Mouse (Mus musculus): Measurements from ENCODE around the gene Platr17. TPM values are rescaled to one million over a fixed set of nuclear protein-coding genes. Genes with fewer than 3 reads are reported as not detected.
A peak's percentile ranks its signal among the peaks of the same experiment; 100 is the strongest.
"Not testable (repeated sequence)": the region's sequence is repeated elsewhere in the genome, so short reads cannot be mapped to it uniquely, and the experiment has no call there.

Gene Platr17
- 0.30 TPM in 1 of 2 replicates, not detected in the other for polyA plus RNA-seq (2015; fragmentation: Nextera tagmentation; extraction: Ambion mirVana)

DNA sequence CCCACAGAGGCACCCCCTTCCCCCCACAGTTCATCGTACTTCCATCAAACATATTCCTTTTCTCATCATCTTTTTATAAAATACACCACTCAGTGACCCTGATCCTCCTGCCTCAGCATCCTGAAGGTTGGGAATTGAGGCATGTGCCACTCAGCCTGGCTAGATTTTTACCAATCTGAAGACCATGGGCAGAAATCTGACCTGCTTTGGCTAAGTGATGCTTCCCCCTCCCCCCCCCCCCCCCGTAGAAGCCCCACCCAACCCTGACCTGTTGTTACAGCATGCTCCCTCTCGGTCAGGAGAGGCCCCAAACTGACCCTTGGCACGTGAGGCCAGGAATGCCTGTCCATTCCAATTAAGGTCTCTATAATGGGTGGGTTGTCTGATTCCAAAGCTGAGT, at the start of gene Platr17:
Gene Platr17, plus strand, starts transcription at position 301 of the 400 bp plus-strand sequence.
- not testable (repeated sequence) for H3K9me3 ChIP-seq (replicated peaks; ENCODE audit: control insufficient read depth, low read length); H3K9ac ChIP-seq (ENCODE audit: low read length); H3K4me1 ChIP-seq (ENCODE audit: control insufficient read depth, insufficient read depth, low read length); H3K27me3 ChIP-seq (ENCODE audit: control insufficient read depth, insufficient read depth, low read length); H3K27ac ChIP-seq (ENCODE audit: low read length); H3K36me3 ChIP-seq (ENCODE audit: control insufficient read depth, insufficient read depth); H3K4me2 ChIP-seq (ENCODE audit: low read depth, low read length); H3K4me3 ChIP-seq (ENCODE audit: low read length); ATAC-seq (replicated peaks; ENCODE audit: extremely low read depth, insufficient read depth, low FRiP score)
- WGBS, result 39% methylated on average over 3 of the region's 4 CpGs

DNA sequence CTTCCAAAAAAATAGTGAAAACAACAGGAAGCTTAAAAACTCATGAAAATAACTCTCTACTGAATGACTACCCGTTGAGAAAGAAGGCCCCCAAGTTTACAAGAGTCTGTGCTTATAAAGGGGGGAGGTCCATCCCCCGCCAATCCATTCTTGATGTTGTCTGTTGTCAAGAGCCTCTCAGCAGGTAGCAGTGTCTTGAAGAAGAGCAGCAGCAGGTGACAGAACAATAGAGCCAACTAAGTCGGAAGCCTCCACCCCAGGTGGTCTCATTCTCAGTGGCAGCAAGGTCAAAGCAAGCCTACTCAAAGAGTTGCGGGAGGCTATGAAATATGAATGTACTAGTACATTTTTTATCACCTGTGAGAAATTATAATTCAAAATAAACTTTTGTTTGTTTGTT, 47.1 kb upstream of the Platr17 start:
- Histone ChIP-seq H3K4me2 (ENCODE audit: low read depth, low read length) (no peak overlapping the region), H3K9me3 (replicated peaks; ENCODE audit: control insufficient read depth, low read length) (0 out of 2 replicates have a peak, but pooled peaks cover 3% of the 10 kb centered on the region), H3K27ac (ENCODE audit: low read length) (no peak overlapping the region), H3K36me3 (ENCODE audit: control insufficient read depth, insufficient read depth) (no peaks in the 10 kb centered on the region), H3K27me3 (ENCODE audit: control insufficient read depth, insufficient read depth, low read length) (no peaks in the 10 kb centered on the region), H3K9ac (ENCODE audit: low read length) (no peak overlapping the region), H3K4me1 (ENCODE audit: control insufficient read depth, insufficient read depth, low read length) (no peaks in the 10 kb centered on the region), H3K4me3 (ENCODE audit: low read length) (no peak overlapping the region)
- no peak for ATAC-seq (replicated peaks; ENCODE audit: extremely low read depth, insufficient read depth, low FRiP score)
- WGBS, result 77% methylated on average over 4 of the region's 4 CpGs

DNA sequence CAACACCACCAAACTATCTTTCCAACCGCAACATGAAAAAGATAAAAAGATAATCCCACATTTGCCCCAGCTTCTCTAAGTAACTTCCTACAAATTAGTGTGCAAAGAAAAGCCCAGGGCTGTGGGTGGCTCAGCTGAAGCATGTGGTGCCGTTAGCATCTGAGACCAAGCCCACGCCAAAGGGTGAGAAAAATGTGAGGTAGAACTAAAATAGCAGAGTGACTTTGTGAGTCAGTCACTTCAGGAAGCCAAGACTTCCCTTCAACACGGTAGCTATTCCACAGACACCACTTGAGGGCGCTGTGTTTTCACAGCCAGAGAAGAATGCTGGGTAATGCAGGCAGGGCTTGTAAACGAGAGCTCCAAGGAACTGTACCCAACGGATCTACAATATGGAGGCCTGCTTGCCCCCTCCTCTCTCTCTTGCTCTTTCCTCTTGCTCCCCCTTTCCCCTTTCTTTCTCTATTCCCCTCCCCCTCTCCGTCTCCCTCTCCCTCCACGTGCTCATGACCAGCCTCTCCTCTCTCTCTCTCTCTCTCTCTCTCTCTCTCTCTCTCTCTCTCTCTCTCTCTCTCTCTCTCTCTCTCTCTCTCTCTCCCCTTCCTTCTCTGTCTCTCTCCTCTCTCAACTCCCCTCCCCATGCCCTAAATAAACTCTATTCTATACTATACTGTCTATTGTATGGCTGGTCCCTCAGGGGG, 39.5 kb upstream of the Platr17 start:
- Histone ChIP-seq H3K4me1 (ENCODE audit: control insufficient read depth, insufficient read depth, low read length) (0 out of 2 replicates have a peak, but pooled peaks cover 2% of the 10 kb centered on the region), H3K9ac (ENCODE audit: low read length) (no peak overlapping the region), H3K4me3 (ENCODE audit: low read length) (no peak overlapping the region), H3K36me3 (ENCODE audit: control insufficient read depth, insufficient read depth) (no peaks in the 10 kb centered on the region), H3K4me2 (ENCODE audit: low read depth, low read length) (peak overlapping the region; percentile 37; the same call in 1 of the 2 replicates), H3K9me3 (replicated peaks; ENCODE audit: control insufficient read depth, low read length) (no peaks in the 10 kb centered on the region), H3K27me3 (ENCODE audit: control insufficient read depth, insufficient read depth, low read length) (no peaks in the 10 kb centered on the region), H3K27ac (ENCODE audit: low read length) (no peak overlapping the region)
- ATAC-seq (replicated peaks; ENCODE audit: extremely low read depth, insufficient read depth, low FRiP score), result no peak
- 23% methylated on average over 8 of the region's 9 CpGs for WGBS

DNA sequence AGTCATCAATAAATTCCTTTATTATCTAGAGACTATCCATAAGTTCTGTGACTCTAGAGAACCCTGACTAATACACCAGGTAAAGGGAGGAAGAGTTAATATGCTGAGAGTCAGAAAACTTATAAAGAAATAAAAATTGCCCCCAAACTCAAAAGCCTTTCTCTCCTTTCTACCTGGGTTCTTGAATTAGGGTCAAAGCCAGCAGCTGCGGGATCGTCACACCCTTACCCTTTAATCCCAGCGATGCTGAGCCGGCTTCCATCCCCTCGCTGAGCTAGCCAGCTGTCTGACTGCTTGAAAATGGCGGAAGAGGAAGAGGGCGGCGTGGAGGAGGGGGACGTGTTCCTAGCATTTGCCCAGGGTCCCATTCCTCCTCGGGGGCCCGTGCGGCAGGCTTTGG, 31.4 kb upstream of the Platr17 start, which contains the start of gene Gm7029:
Gene Gm7029, plus strand, starts transcription at position 301 of the 400 bp plus-strand sequence.
- not testable (repeated sequence) for H3K27ac ChIP-seq (ENCODE audit: low read length); H3K36me3 ChIP-seq (ENCODE audit: control insufficient read depth, insufficient read depth); H3K4me3 ChIP-seq (ENCODE audit: low read length); H3K27me3 ChIP-seq (ENCODE audit: control insufficient read depth, insufficient read depth, low read length); H3K9me3 ChIP-seq (replicated peaks; ENCODE audit: control insufficient read depth, low read length); H3K4me1 ChIP-seq (ENCODE audit: control insufficient read depth, insufficient read depth, low read length); H3K4me2 ChIP-seq (ENCODE audit: low read depth, low read length); ATAC-seq (replicated peaks; ENCODE audit: extremely low read depth, insufficient read depth, low FRiP score); H3K9ac ChIP-seq (ENCODE audit: low read length)
- WGBS, result 78% methylated on average over 4 of the region's 12 CpGs

DNA sequence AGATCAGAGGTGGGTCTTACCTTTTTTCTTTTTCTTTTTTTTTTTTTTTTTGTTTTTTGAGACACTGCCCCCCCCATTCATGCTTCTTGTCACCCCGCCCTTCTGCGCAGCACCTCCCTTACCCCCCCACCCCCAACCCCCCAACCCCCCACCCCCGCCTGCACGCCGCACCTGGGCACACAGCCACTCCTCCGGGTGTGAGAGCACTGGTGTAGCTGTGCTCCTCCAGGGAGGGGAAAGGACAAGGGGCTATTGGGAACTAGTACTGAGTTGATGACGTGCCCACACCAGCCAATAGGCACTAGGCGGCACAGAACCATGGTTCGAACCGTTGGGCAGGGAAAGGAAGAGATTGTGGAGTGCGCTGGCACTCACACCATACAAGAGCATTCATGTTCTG, 30.5 kb upstream of the Platr17 start:
- 85% methylated on average over 11 of the region's 11 CpGs for WGBS
- Histone ChIP-seq H3K27ac (ENCODE audit: low read length) (no peak overlapping the region), H3K9ac (ENCODE audit: low read length) (no peak overlapping the region), H3K9me3 (replicated peaks; ENCODE audit: control insufficient read depth, low read length) (no peaks in the 10 kb centered on the region), H3K27me3 (ENCODE audit: control insufficient read depth, insufficient read depth, low read length) (no peaks in the 10 kb centered on the region), H3K4me2 (ENCODE audit: low read depth, low read length) (no peak overlapping the region), H3K4me3 (ENCODE audit: low read length) (no peak overlapping the region), H3K36me3 (ENCODE audit: control insufficient read depth, insufficient read depth) (peaks cover 4% of the 10 kb centered on the region; the same call in 1 of the 2 replicates), H3K4me1 (ENCODE audit: control insufficient read depth, insufficient read depth, low read length) (no peaks in the 10 kb centered on the region)
- no peak for ATAC-seq (replicated peaks; ENCODE audit: extremely low read depth, insufficient read depth, low FRiP score)

DNA sequence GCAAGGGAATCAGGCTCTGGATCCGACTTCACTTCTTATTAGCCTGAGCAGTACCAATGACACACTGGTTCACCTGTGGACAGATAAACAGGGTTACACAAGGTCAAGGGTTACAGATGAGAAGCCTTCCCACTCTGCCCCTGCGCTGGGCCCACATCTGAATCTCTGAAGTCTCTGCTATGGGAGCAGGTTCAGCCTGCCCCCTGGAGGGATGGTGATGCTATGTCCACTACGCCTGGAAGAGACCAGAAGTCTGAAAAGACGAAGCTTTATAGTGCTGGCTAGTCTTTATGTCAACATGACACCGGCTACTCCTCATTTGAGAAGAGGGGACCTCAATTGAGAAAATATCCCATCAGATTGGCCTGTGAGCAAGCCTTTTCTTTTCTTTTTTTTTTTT, 29.1 kb upstream of the Platr17 start:
- not testable (repeated sequence) for H3K27me3 ChIP-seq (ENCODE audit: control insufficient read depth, insufficient read depth, low read length); H3K9ac ChIP-seq (ENCODE audit: low read length); H3K27ac ChIP-seq (ENCODE audit: low read length); ATAC-seq (replicated peaks; ENCODE audit: extremely low read depth, insufficient read depth, low FRiP score); H3K4me1 ChIP-seq (ENCODE audit: control insufficient read depth, insufficient read depth, low read length); H3K4me2 ChIP-seq (ENCODE audit: low read depth, low read length); H3K4me3 ChIP-seq (ENCODE audit: low read length); H3K9me3 ChIP-seq (replicated peaks; ENCODE audit: control insufficient read depth, low read length); H3K36me3 ChIP-seq (ENCODE audit: control insufficient read depth, insufficient read depth)
- WGBS, result 81% methylated on average over 5 of the region's 5 CpGs

DNA sequence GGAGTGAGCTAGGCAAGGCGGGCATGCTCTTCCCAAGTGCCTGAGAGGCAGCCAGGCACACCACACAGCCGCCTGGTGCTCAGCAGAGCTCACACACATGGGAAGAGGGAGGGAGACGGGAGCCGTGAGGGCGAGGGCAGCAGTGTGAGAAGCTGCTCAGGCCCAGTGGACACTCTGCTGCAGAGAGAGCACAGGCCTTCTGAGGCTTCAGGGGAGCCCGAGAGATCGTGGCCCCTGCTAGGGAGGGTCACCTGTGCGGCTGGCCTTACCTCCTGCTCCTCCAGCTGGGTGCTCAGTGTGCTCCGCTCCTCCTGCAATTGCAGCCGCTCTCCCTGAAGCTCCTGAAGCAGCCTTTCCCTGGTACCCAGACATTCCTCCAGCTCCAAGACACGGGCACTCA, 20.6 kb upstream of the Platr17 start:
- not testable (repeated sequence) for H3K4me3 ChIP-seq (ENCODE audit: low read length); H3K36me3 ChIP-seq (ENCODE audit: control insufficient read depth, insufficient read depth); H3K9me3 ChIP-seq (replicated peaks; ENCODE audit: control insufficient read depth, low read length); H3K27ac ChIP-seq (ENCODE audit: low read length); H3K27me3 ChIP-seq (ENCODE audit: control insufficient read depth, insufficient read depth, low read length); ATAC-seq (replicated peaks; ENCODE audit: extremely low read depth, insufficient read depth, low FRiP score); H3K9ac ChIP-seq (ENCODE audit: low read length); H3K4me1 ChIP-seq (ENCODE audit: control insufficient read depth, insufficient read depth, low read length); H3K4me2 ChIP-seq (ENCODE audit: low read depth, low read length)
- WGBS, result 86% methylated on average over 10 of the region's 11 CpGs

DNA sequence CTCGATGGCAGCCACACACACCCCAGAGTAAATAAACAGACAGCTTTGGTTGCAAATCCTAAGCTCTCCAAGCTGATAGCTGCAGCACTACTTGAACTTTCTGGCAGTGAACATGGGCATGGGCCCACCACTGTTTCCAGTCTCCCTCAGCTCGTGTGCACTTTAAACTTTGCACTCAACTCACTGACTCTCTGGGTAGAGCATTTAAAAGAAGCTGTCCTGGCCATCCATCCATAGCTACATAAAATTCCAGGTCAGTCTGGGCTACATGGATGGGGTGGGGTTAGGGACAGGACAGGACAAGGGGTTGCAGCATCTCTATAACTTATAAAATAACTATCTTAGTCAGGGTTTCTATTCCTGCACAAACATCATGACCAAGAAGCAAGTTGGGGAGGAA, 17.1 kb upstream of the Platr17 start:
- not testable (repeated sequence) for H3K4me2 ChIP-seq (ENCODE audit: low read depth, low read length); H3K27ac ChIP-seq (ENCODE audit: low read length); H3K4me3 ChIP-seq (ENCODE audit: low read length); H3K27me3 ChIP-seq (ENCODE audit: control insufficient read depth, insufficient read depth, low read length); H3K9me3 ChIP-seq (replicated peaks; ENCODE audit: control insufficient read depth, low read length); H3K9ac ChIP-seq (ENCODE audit: low read length); ATAC-seq (replicated peaks; ENCODE audit: extremely low read depth, insufficient read depth, low FRiP score); H3K36me3 ChIP-seq (ENCODE audit: control insufficient read depth, insufficient read depth)
- 41% methylated on average over 2 of the region's 2 CpGs for WGBS
- H3K4me1 ChIP-seq (ENCODE audit: control insufficient read depth, insufficient read depth, low read length), result peaks cover 10% of the 10 kb centered on the region

DNA sequence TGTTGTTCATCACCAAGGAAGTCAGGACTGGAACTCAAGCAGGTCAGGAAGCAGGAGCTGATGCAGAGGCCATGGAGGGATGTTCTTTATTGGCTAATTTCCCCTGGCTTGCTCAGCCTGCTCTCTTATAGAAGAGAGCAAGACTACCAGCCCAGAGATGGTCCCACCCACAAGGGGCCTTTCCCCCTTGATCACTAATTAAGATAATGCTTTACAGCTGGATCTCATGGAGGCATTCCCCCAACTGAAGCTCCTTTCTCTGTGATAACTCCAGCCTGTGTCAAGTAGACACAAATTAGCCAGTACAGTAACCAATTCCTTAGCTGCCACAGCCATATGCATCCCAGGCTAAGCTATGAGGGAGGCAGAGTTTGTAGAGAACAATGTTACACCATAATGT, 16.7 kb upstream of the Platr17 start:
- not testable (repeated sequence) for H3K9me3 ChIP-seq (replicated peaks; ENCODE audit: control insufficient read depth, low read length); H3K36me3 ChIP-seq (ENCODE audit: control insufficient read depth, insufficient read depth); H3K4me2 ChIP-seq (ENCODE audit: low read depth, low read length); ATAC-seq (replicated peaks; ENCODE audit: extremely low read depth, insufficient read depth, low FRiP score); H3K9ac ChIP-seq (ENCODE audit: low read length); H3K4me3 ChIP-seq (ENCODE audit: low read length); H3K27ac ChIP-seq (ENCODE audit: low read length); H3K27me3 ChIP-seq (ENCODE audit: control insufficient read depth, insufficient read depth, low read length)
- H3K4me1 ChIP-seq (ENCODE audit: control insufficient read depth, insufficient read depth, low read length), result peaks cover 10% of the 10 kb centered on the region

All from heart, embryonic 16.5 days (tissue).